Mouse (Mus musculus): ENCODE data around the gene Zglp1. TPM values are rescaled to one million over a fixed set of nuclear protein-coding genes. Genes with fewer than 3 reads are reported as not detected.

Zglp1 gene
- polyA plus RNA-seq, 1 experiment, result not detected

DNA sequence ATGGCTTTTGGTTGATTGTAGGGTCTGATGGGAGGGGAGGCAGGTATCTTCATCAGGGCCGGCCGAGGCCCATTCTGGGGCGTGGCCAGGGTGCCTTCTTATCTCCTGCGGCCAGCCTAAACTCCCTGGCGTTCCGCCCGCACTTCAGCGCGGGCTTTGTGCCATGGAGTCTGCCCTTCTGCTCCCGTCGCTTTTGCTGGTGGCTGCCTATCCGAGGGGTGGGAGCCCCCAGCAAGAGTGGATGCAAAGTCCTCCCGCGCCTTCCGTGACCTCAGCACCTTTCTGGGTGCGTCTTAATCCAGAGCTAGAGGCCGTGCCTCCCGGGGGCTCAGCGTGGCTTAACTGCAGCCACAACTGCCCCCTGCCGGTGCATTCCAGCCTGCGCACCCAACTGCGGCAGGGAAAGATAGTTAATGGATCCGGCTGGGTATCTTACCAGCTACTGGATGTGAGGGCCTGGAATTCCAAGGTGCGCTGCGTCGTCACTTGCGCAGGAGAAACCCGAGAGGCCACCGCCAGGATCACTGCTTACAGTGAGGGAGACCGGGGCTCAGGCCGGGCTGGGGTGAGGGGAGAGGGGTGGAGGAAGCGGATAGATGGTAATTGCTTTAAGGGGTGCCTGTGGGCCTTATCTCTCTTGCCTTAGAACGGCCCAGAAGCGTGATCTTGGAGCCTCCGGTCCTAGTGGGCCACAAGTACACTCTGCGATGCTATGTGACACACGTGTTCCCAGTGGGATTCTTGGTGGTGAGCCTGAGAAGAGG, 37.4 kb downstream of the Zglp1 start, which contains the start of gene Icam4:
Icam4 (plus strand) TSS at position 83 of the 764 bp plus-strand sequence.
- peak in 1 of 2 experiments; percentile 82 for DNase-seq (ENCODE audit: extremely low spot score in 1 of 2, low spot score in 1 of 2)

DNA sequence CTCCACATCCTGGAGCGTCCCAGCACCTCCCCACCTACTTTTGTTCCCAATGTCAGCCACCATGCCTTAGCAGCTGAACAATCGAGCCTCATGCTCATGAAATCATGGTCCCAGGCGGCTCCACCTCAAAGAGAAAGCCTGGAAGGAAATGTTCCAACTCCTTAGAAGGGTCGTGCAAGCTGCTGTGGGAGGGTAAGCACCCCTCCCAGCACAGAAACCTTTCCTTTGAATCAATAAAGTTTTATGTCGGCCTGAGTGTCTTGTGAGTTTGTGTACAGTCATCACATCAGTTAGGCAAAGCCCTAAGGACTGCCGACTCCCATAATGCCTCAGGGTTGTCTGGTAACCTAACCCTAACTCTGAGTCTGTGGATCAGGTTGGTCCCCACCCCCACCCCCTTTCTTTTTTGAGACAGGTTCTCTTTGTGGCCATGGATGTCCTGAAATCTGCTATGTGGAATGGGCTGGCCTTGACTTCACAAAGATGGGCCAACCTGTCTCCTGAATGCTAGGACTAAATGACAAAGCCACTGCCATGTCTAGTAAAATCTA, 38.3 kb downstream of the Zglp1 start:
- DNase-seq (ENCODE audit: extremely low spot score in 1 of 2, low spot score in 1 of 2), result no peak

DNA sequence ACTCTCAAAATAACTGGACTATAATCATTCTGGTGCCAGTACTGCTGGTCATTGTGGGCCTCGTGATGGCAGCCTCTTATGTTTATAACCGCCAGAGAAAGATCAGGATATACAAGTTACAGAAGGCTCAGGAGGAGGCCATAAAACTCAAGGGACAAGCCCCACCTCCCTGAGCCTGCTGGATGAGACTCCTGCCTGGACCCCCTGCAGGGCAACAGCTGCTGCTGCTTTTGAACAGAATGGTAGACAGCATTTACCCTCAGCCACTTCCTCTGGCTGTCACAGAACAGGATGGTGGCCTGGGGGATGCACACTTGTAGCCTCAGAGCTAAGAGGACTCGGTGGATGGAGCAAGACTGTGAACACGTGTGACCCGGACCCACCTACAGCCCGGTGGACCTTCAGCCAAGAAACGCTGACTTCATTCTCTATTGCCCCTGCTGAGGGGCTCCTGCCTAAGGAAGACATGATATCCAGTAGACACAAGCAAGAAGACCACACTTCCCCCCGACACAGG, 39.1 kb downstream of the Zglp1 start:
- DNase-seq (ENCODE audit: extremely low spot score in 1 of 2, low spot score in 1 of 2), result no peak

DNA sequence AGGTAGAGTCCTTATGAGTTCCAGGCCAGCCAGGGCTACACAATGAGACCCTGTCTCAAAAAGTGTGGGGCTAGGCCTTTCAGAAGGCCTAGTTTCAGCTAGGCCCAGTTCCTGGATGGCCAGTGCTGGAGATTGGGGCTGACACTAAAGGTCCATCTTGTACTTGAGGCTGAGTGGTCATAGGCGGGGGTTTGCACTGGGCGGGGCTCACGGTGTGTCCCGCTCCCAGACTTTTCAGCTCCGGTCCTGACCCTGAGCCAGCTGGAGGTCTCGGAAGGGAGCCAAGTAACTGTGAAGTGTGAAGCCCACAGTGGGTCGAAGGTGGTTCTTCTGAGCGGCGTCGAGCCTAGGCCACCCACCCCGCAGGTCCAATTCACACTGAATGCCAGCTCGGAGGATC, 40.0 kb downstream of the Zglp1 start:
- DNase-seq (ENCODE audit: extremely low spot score in 1 of 2, low spot score in 1 of 2), result no peak

DNA sequence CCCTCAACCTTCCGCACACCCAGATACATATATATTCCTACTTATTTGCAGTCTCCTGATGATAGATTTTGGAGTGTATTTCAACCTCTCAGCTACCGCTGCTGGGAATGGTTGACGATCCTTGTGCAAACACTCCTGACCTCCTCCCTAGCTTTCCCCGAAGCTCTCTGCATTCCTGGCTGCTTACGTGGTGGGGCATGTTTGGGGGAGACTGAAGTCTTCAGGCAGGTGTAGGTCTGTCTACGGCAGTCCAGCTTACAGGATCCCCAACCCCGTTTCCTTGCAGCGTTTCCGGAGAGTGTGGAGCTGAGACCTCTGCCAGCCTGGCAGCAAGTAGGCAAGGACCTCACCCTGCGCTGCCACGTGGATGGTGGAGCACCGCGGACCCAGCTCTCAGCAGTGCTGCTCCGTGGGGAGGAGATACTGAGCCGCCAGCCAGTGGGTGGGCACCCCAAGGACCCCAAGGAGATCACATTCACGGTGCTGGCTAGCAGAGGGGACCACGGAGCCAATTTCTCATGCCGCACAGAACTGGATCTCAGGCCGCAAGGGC, 41.6 kb downstream of the Zglp1 start:
- no peak for DNase-seq (ENCODE audit: extremely low spot score in 1 of 2, low spot score in 1 of 2)

DNA sequence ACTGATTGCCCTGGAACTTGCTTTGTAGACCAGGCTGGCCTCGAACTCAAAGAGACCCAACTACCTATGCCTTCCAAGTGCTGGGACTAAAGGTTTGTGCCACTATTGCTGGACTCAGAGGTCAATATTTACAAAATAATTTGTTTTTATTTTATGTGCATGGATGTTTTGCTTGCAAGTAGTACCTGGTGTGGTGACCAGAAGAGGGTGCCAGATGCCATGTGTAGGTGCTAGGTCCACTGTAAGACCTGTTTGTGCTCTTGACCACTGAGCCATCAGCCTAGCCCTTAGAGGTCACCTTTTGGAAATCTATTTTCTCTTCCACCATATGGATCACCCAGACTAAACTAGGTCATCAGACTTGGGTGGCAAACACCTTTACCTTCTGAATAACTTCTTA, 44.2 kb downstream of the Zglp1 start:
- DNase-seq (ENCODE audit: extremely low spot score in 1 of 2, low spot score in 1 of 2), result no peak

DNA sequence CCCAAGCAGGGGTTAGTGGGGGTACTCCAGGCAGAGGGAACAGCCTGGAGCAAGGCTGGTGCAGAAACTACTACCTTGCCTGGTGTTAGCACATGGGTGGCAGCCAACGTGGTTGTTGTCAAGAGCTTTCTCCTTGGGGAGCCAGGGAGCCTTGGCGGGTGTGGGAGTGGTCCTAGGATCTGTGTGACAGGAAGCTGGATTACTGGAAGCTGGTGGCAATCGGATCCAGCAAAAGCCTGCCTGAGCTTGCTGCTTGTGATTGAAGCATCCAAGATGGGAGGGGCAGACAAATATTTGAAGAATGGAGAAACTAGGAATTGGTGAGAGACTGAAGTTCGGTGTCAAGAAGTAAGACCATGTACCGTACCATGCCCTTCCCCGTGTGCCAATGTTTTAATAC, 44.6 kb downstream of the Zglp1 start:
- DNase-seq (ENCODE audit: extremely low spot score in 1 of 2, low spot score in 1 of 2), result no peak

DNA sequence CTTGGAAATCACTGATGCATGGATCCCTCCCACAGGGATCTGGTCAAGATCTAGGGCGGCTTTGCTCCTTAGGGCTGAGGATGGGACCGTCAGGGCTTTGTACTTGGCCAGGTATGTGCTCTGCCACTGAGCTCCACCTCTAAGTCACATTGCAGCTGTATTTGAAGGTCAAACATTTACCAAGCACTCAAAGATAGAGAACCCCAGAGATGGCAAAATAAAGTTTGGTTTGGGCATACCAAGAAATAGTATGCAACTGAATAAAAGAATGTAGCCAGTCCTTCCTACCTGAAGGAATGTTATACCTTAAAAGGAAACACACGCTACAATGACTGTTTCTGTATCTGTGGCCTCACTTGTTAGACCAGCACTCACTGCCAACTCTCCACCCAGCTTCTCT, 45.5 kb downstream of the Zglp1 start:
- no peak for DNase-seq (ENCODE audit: extremely low spot score in 1 of 2, low spot score in 1 of 2)

DNA sequence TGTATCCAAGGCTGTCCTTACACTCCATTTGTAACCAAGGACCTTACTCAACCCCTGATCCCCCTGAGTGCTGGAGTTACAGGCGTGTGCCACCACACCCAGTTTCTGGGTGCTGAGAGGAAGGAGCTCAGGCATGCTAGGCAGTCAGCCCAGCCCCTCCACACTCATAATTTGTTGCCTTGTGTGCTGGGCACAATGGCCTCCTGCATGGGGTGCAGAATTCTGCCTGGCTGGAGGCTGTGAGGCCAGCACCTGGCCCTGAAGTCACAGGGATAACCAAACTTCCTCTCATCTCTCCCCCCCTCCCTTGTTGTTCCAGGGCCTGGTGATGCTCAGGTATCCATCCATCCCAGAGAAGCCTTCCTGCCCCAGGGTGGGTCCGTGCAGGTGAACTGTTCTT, 48.3 kb downstream of the Zglp1 start:
- no peak for DNase-seq (ENCODE audit: extremely low spot score in 1 of 2, low spot score in 1 of 2)

DNA sequence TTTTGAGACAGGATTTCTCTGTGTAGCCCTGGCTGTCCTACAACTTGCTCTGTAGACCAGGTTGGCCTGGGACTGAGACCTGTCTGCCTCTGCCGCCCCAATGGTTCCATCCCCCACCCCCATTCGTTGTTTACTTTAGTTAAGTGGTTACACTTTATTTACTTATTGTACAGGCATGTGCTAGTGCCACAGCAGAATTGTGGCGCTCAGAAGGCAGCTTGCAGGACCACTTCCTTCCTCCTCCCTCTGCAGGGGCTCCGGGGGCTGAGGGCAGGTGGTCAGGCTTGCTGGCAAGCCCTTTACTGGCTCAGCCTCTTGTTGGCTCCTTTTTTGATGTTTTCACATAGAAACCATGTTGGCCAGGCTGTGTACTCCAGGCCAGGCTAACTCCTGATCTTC, 49.7 kb downstream of the Zglp1 start:
- no peak for DNase-seq (ENCODE audit: extremely low spot score in 1 of 2, low spot score in 1 of 2)

DNA sequence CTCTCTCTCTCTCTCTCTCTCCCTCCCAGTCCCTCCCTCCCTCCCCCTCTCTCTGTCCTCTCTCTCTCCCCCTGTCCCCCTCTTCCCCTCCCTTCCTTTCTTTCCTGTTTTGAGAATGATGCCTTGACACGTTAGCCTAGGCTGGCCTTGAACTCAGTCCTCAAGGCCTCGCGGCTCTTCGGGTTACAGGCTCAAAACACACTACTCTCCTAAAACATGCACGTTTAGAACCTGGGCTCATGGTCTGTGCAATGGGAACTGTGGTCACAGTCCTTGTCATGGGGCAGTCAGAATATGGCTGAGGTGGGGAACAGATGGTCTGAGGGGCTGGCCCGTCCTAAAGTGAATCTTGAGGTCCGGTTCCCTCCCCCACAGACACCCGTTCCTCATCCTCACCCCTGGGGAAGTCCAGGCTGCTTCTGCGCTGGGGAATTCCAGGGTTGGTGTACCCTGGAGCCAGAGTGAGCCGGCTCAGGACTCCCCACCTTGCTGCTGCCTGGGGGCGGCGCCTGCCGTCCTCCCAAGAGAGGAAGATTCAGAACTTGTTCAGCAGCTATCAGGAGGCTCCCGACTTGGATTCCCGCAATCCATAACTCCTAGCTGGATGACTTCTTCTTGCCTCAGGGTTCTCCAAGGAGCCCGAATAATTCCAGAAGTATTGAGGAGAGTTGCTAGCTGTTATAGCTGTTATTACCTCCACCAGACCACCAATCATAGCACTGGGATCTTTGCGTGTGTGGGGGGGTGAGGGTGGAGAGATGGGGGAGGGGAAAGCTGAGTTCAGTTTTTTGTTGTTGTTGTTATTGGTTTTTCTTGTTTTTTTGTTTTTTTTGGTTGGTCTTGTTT, 50.3 kb downstream of the Zglp1 start:
- DNase-seq (ENCODE audit: extremely low spot score in 1 of 2, low spot score in 1 of 2), result no peak

DNA sequence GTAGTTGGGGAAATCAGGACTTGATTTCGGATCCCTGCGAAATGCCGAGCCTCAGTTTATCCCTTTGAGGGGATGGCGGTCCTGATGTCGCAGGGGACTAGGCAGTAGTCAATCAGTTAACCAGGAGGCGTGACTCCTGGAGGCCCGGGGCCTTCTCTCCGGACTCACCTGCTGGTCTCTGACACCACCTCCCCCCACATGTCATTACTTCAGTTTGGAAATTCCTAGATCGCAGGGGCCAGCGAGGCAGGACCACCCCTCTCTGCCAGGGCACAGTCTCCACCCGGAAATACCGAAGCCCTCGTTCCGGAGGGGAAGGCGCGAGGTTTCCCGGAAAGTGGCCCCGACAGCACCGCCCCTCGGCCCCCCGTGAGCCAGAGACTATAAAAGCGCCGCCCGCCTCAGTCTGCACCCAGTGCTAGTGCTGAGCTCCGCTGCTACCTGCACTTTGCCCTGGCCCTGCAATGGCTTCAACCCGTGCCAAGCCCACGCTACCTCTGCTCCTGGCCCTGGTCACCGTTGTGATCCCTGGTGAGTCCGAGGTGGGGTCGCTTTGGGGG, 51.2 kb downstream of the Zglp1 start, which contains the start of gene Icam1:
Icam1 (plus strand) TSS at position 415 of the 560 bp plus-strand sequence.
- no peak for DNase-seq (ENCODE audit: extremely low spot score in 1 of 2, low spot score in 1 of 2)

DNA sequence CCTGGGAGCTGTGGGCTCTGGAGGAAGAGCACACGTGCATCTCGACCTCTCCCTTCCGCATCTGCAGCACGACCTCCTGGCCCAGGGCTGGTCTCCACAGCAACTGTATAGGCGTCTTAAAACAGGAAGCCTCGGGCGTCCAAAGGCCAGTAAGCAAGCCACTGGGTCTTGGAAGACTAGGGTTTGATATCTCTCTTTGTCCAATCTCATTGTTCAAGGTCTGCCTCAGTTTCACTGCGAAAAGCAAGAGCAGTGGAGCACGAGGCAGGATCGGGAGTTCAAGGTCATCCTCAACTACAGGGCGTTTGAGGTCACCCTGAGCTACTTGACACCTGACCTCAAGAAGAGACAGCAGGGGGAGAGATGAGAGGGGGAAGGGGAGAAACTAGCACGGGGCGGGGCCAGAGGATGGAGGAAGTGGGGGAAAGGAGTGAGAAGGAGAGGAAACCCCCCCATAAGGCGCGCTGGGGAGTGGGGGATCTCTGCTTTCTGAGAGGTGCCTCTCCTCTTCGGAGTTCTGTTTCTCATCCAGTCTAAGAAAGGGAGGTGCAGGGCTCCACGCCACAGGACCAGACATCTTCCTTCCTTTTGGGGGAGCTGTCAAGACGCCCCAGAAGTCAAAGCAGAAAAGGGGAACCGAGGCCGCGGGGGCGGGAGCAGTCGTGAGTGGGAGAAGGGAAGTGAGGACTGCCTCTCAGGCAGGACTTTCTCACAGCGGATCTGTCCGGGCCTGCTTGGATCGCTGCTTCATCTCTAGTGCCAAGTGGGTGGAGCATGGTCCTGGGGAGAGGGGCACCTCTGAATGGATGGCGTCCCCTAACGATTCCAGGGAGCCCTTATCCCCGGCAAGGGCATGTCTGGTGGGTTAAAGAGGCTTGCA, 52.0 kb downstream of the Zglp1 start:
- DNase-seq (ENCODE audit: extremely low spot score in 1 of 2, low spot score in 1 of 2), result peak in 1 of 2 experiments; percentile 52

Other genes with a start within 250 kb of the Zglp1 start
- not detected in 2 replicates for gene Rdh8, start 248.6 kb downstream of the Zglp1 start, polyA plus RNA-seq (2012; rRNA removed)
- 227 and 254 TPM in 2 replicates for gene A230050P20Rik, start 198.5 kb downstream of the Zglp1 start, polyA plus RNA-seq (2012; rRNA removed)
- gene Angptl6, start 187.4 kb downstream of the Zglp1 start, polyA plus RNA-seq (2012; rRNA removed), result 11.5 and 13.6 TPM in 2 replicates
- gene Ppan, start 178.9 kb downstream of the Zglp1 start, polyA plus RNA-seq (2012; rRNA removed), result 48.3 and 49.1 TPM in 2 replicates
- gene Eif3g, start 168.5 kb downstream of the Zglp1 start, polyA plus RNA-seq (2012; rRNA removed), result 115 and 117 TPM in 2 replicates
- 40.6 and 41.2 TPM in 2 replicates for gene Dnmt1, start 107.2 kb downstream of the Zglp1 start, polyA plus RNA-seq (2012; rRNA removed)
- 1.8 TPM in 2 replicates for gene S1pr2, start 90.3 kb downstream of the Zglp1 start, polyA plus RNA-seq (2012; rRNA removed)
- gene Mrpl4, start 64.4 kb downstream of the Zglp1 start, polyA plus RNA-seq (2012; rRNA removed), result 114 and 131 TPM in 2 replicates
- 2.9 and 3.5 TPM in 2 replicates for gene Icam1, start 51.1 kb downstream of the Zglp1 start, polyA plus RNA-seq (2012; rRNA removed)
- gene Icam4, start 37.7 kb downstream of the Zglp1 start, polyA plus RNA-seq (2012; rRNA removed), result 3.3 TPM in 2 replicates
- gene Icam5, start 35.0 kb downstream of the Zglp1 start, polyA plus RNA-seq (2012; rRNA removed), result 220 and 241 TPM in 2 replicates
- gene Gm49373, start 6.0 kb upstream of the Zglp1 start, polyA plus RNA-seq (2012; rRNA removed), result 1.6 and 2.5 TPM in 2 replicates
- gene Fdx1l, start 6.5 kb upstream of the Zglp1 start, polyA plus RNA-seq (2012; rRNA removed), result 123 and 124 TPM in 2 replicates
- gene Gm38431, start 24.9 kb upstream of the Zglp1 start, polyA plus RNA-seq (2012; rRNA removed), result 1.4 and 1.7 TPM in 2 replicates
- gene Raver1, start 24.9 kb upstream of the Zglp1 start, polyA plus RNA-seq (2012; rRNA removed), result 27.9 and 28.2 TPM in 2 replicates
- 16.5 and 19.1 TPM in 2 replicates for gene Tyk2, start 64.2 kb upstream of the Zglp1 start, polyA plus RNA-seq (2012; rRNA removed)
- 175 and 217 TPM in 2 replicates for gene Cdc37, start 82.9 kb upstream of the Zglp1 start, polyA plus RNA-seq (2012; rRNA removed)
- 95.2 and 96.2 TPM in 2 replicates for gene Pde4a, start 98.6 kb upstream of the Zglp1 start, polyA plus RNA-seq (2012; rRNA removed)
- gene Keap1, start 172.3 kb upstream of the Zglp1 start, polyA plus RNA-seq (2012; rRNA removed), result 58.3 and 59.6 TPM in 2 replicates
- 9.9 and 13.8 TPM in 2 replicates for gene S1pr5, start 181.3 kb upstream of the Zglp1 start, polyA plus RNA-seq (2012; rRNA removed)
- 36.5 and 40.6 TPM in 2 replicates for gene Atg4d, start 198.2 kb upstream of the Zglp1 start, polyA plus RNA-seq (2012; rRNA removed)
- gene Kri1, start 220.9 kb upstream of the Zglp1 start, polyA plus RNA-seq (2012; rRNA removed), result 42.5 and 44.6 TPM in 2 replicates
- 65.2 and 66.2 TPM in 2 replicates for gene Cdkn2d, start 224.3 kb upstream of the Zglp1 start, polyA plus RNA-seq (2012; rRNA removed)
- 0.76 and 1.6 TPM in 2 replicates for gene Ap1m2, start 245.2 kb upstream of the Zglp1 start, polyA plus RNA-seq (2012; rRNA removed)